Mouse (Mus musculus) heart, postnatal 10 days (tissue): ENCODE measurements at regions not wholly inside any gene's neighbourhood (a gene's known extent, or its start where the extent isn't known, plus 50 kb on each side); places are given as distances from the start of the nearest gene placed in this dataset.

Source experiments
- DNase-seq, 2 experiments: peaks; one replicate each; pipeline ENCODE4 v3.0.0; 2021
- intact Hi-C: fragments of 180-260 bp; cut with DNase I; formaldehyde crosslinking; loops from one replicate; pipeline ENCODE4 v1.15.1; 2025

GRCm38 (mm10) chr13:26109013-26109412 lies 661.0 kb downstream of the Hdgfl1 start:
- intact Hi-C loops: no loop called here
- DNase-seq: no peak

GRCm38 (mm10) chr13:26088727-26089126 lies 681.2 kb downstream of the Hdgfl1 start:
- no peak for DNase-seq
- intact Hi-C loops: no loop called here

- intact Hi-C loops: no loop called here
- DNase-seq: no peak
These were observed 689.2 kb downstream of the Hdgfl1 start for GRCm38 (mm10) chr13:26080814-26081213.

GRCm38 (mm10) chr13:26080302-26080701 lies 689.7 kb downstream of the Hdgfl1 start:
- intact Hi-C loops: no loop called here
- DNase-seq: no peak

- no peak for DNase-seq
- intact Hi-C loops: no loop called here
These were observed 690.6 kb downstream of the Hdgfl1 start for GRCm38 (mm10) chr13:26079362-26079761.

GRCm38 (mm10) chr13:26061322-26061721 lies 708.6 kb downstream of the Hdgfl1 start:
- intact Hi-C loops: no loop called here

GRCm38 (mm10) chr13:26037699-26038098 lies 732.3 kb downstream of the Hdgfl1 start:
- intact Hi-C loops: no loop called here
- no peak for DNase-seq

More at GRCm38 (mm10) chr13:26061322-26061721, 708.6 kb downstream of the Hdgfl1 start:
- no peak for DNase-seq

GRCm38 (mm10) chr13:26026386-26026785 lies 743.6 kb downstream of the Hdgfl1 start:
- DNase-seq: no peak
- intact Hi-C loops: loop anchor here (10.0 kb wide), 1 partner anchor 722 kb away; no protein-coding TSS in a partner anchor

GRCm38 (mm10) chr13:26024696-26025095 lies 745.3 kb downstream of the Hdgfl1 start:
- no peak for DNase-seq
- intact Hi-C loops: loop anchor here (10.0 kb wide), 1 partner anchor 720 kb away; no protein-coding TSS in a partner anchor

GRCm38 (mm10) chr13:26020491-26020890 lies 749.5 kb downstream of the Hdgfl1 start:
- intact Hi-C loops: loop anchor here (10.0 kb wide), 1 partner anchor 716 kb away; no protein-coding TSS in a partner anchor
- no peak for DNase-seq

GRCm38 (mm10) chr13:26009131-26009530 lies 738.8 kb upstream of the Nrsn1 start:
- no peak for DNase-seq
- intact Hi-C loops: no loop called here

GRCm38 (mm10) chr13:26004768-26005560 lies 734.7 kb upstream of the Nrsn1 start:
- intact Hi-C loops: no loop called here
- no peak for DNase-seq

- no peak for DNase-seq
- intact Hi-C loops: no loop called here
These were observed 723.2 kb upstream of the Nrsn1 start for GRCm38 (mm10) chr13:25993526-25993925.

- intact Hi-C loops: no loop called here
- no peak for DNase-seq
These were observed 718.9 kb upstream of the Nrsn1 start for GRCm38 (mm10) chr13:25989067-25989756.

GRCm38 (mm10) chr13:25984535-25984934 lies 714.2 kb upstream of the Nrsn1 start:
- intact Hi-C loops: no loop called here
- DNase-seq: no peak

- intact Hi-C loops: no loop called here
- no peak for DNase-seq
These were observed 713.4 kb upstream of the Nrsn1 start for GRCm38 (mm10) chr13:25983659-25984058.

GRCm38 (mm10) chr13:25978648-25979047 lies 708.3 kb upstream of the Nrsn1 start:
- intact Hi-C loops: no loop called here
- DNase-seq: no peak

- intact Hi-C loops: no loop called here
- DNase-seq: peak in 1 of 2 experiments; percentile 6
These were observed 688.3 kb upstream of the Nrsn1 start for GRCm38 (mm10) chr13:25958592-25958991.

- DNase-seq: peak in 1 of 2 experiments; percentile 2
- intact Hi-C loops: no loop called here
These were observed 687.8 kb upstream of the Nrsn1 start for GRCm38 (mm10) chr13:25958153-25958466.

GRCm38 (mm10) chr13:25957451-25958152 lies 687.3 kb upstream of the Nrsn1 start:
- intact Hi-C loops: no loop called here
- DNase-seq: no peak

- intact Hi-C loops: loop anchor here (10.0 kb wide), 1 partner anchor 467 kb away; no protein-coding TSS in a partner anchor
- DNase-seq: no peak
These were observed 667.3 kb upstream of the Nrsn1 start for GRCm38 (mm10) chr13:25937631-25938030.
